Mouse (Mus musculus) embryonic fibroblast, embryonic 13.5 days (primary cell): ENCODE measurements at regions not wholly inside any gene's neighbourhood (a gene's known extent, or its start where the extent isn't known, plus 50 kb on each side); places are given as distances from the start of the nearest gene placed in this dataset.

Source experiments
- H3K27ac ChIP-seq: 2 replicates; pipeline ENCODE4 v1.5.1; 2012; ENCODE audit warnings: low read length, control low read depth, inconsistent platforms; ENCODE audit not compliant: insufficient read depth
- H3K4me1 ChIP-seq: 2 replicates; pipeline ENCODE4 v1.6.1; 2011; ENCODE audit warnings: low read length; ENCODE audit not compliant: control insufficient read depth, insufficient read depth
- H3K4me3 ChIP-seq: 2 replicates; pipeline ENCODE4 v1.5.1; 2011; ENCODE audit warnings: mild to moderate bottlenecking, control low read depth, low read length; ENCODE audit not compliant: insufficient read depth
- CTCF ChIP-seq: IDR thresholded peaks from 2 replicates; pipeline ENCODE4 v1.5.1; 2011; ENCODE audit warnings: mild to moderate bottlenecking, control low read depth, low read length, moderate library complexity, borderline replicate concordance; ENCODE audit not compliant: insufficient read depth
- POLR2A ChIP-seq: IDR thresholded peaks from 2 replicates; pipeline ENCODE4 v1.6.1; 2011; ENCODE audit warnings: low read depth, mild to moderate bottlenecking, control low read depth, low read length, moderate library complexity

GRCm38 (mm10) chr17:14506123-14506522, 187.9 kb downstream of the Thbs2 start:
- TF ChIP-seq CTCF, result no peak
- no peak for TF ChIP-seq POLR2A

GRCm38 (mm10) chr17:14505415-14505814, 188.6 kb downstream of the Thbs2 start:
- TF ChIP-seq POLR2A (no peak), CTCF (no peak)
- H3K27ac ChIP-seq, result no peak overlapping the region
- H3K4me3 ChIP-seq, result no peak overlapping the region
- H3K4me1 ChIP-seq, result no peaks in the 10 kb centered on the region; the same call in 1 of the 2 replicates

More at GRCm38 (mm10) chr17:14506123-14506522, 187.9 kb downstream of the Thbs2 start:
- H3K4me1 ChIP-seq, result no peaks in the 10 kb centered on the region; the same call in 1 of the 2 replicates
- H3K4me3 ChIP-seq, result no peak overlapping the region
- H3K27ac ChIP-seq, result no peak overlapping the region

GRCm38 (mm10) chr17:14503670-14504069, 190.4 kb downstream of the Thbs2 start:
- Histone ChIP-seq H3K27ac (no peak overlapping the region), H3K4me3 (no peak overlapping the region), H3K4me1 (no peaks in the 10 kb centered on the region; the same call in 1 of the 2 replicates)
- no peak for TF ChIP-seq CTCF
- no peak for TF ChIP-seq POLR2A

GRCm38 (mm10) chr17:14501341-14501740, 192.7 kb downstream of the Thbs2 start:
- Histone ChIP-seq H3K4me1 (no peaks in the 10 kb centered on the region; the same call in 1 of the 2 replicates), H3K27ac (no peak overlapping the region), H3K4me3 (no peak overlapping the region)
- TF ChIP-seq POLR2A (no peak), CTCF (no peak)

GRCm38 (mm10) chr17:14497086-14497485, 196.9 kb downstream of the Thbs2 start:
- TF ChIP-seq POLR2A, result no peak
- no peak for TF ChIP-seq CTCF
- no peaks in the 10 kb centered on the region for H3K4me1 ChIP-seq
- H3K27ac ChIP-seq, result no peak overlapping the region
- H3K4me3 ChIP-seq, result no peak overlapping the region

- no peak for TF ChIP-seq POLR2A
- TF ChIP-seq CTCF, result no peak
- no peak overlapping the region for H3K4me3 ChIP-seq
- no peak overlapping the region for H3K27ac ChIP-seq
- no peaks in the 10 kb centered on the region for H3K4me1 ChIP-seq
Measured at GRCm38 (mm10) chr17:14493751-14494320, 200.2 kb downstream of the Thbs2 start.

GRCm38 (mm10) chr17:14492936-14493335, 201.1 kb downstream of the Thbs2 start:
- Histone ChIP-seq H3K27ac (no peak overlapping the region), H3K4me1 (no peaks in the 10 kb centered on the region), H3K4me3 (no peak overlapping the region)
- TF ChIP-seq CTCF (no peak), POLR2A (no peak)

- Histone ChIP-seq H3K4me3 (no peak overlapping the region), H3K27ac (no peak overlapping the region), H3K4me1 (no peaks in the 10 kb centered on the region)
- no peak for TF ChIP-seq CTCF
- TF ChIP-seq POLR2A, result no peak
Measured at GRCm38 (mm10) chr17:14481746-14482145, 202.4 kb downstream of the Smoc2 start.

GRCm38 (mm10) chr17:14478938-14479505, 199.7 kb downstream of the Smoc2 start:
- no peaks in the 10 kb centered on the region for H3K4me1 ChIP-seq
- TF ChIP-seq POLR2A (no peak), CTCF (no peak)
- no peak overlapping the region for H3K27ac ChIP-seq
- no peak overlapping the region for H3K4me3 ChIP-seq

- Histone ChIP-seq H3K4me3 (no peak overlapping the region), H3K27ac (no peak overlapping the region), H3K4me1 (no peaks in the 10 kb centered on the region)
- TF ChIP-seq CTCF (no peak), POLR2A (no peak)
Measured at GRCm38 (mm10) chr17:14476707-14477106, 197.4 kb downstream of the Smoc2 start.
